Mouse (Mus musculus) erythroblast, embryonic 14.5 days (primary cell): ENCODE measurements around the gene Tmem247. TPM values are rescaled to one million over a fixed set of nuclear protein-coding genes. Genes with fewer than 3 reads are reported as not detected.

ENCODE experiments used
- H3K27me3 ChIP-seq: 2 replicates; pipeline ENCODE4 v1.6.1; 2012; ENCODE audit warnings: inconsistent platforms; ENCODE audit not compliant: control insufficient read depth
- H3K36me3 ChIP-seq: 2 replicates; pipeline ENCODE4 v1.6.1; 2012; ENCODE audit warnings: mild to moderate bottlenecking, inconsistent platforms; ENCODE audit not compliant: control insufficient read depth
- H3K4me1 ChIP-seq: 2 replicates; pipeline ENCODE4 v1.6.1; 2012; ENCODE audit warnings: inconsistent platforms; ENCODE audit not compliant: control insufficient read depth
- H3K4me3 ChIP-seq: replicated peaks from 2 replicates; pipeline ENCODE3; 2012; ENCODE audit warnings: moderate library complexity, mild to moderate bottlenecking, inconsistent platforms
- H3K9me3 ChIP-seq: 2 replicates; pipeline ENCODE4 v1.6.1; 2012; ENCODE audit warnings: low read length, inconsistent platforms, mixed read lengths; ENCODE audit not compliant: control insufficient read depth
- GATA1 ChIP-seq: IDR thresholded peaks from 2 replicates; pipeline ENCODE4 v1.6.1; 2012; ENCODE audit warnings: low read length, inconsistent platforms, mixed read lengths
- TAL1 ChIP-seq: IDR thresholded peaks from 3 replicates; pipeline ENCODE4 v1.6.1; 2012; ENCODE audit warnings: low read length, inconsistent platforms, mixed read lengths
- polyA plus RNA-seq: library from polyadenylated mRNA; stranded (reverse); fragments of >175 nt; gene quantifications from 2 replicates; pipeline ENCODE4 v1.2.3, GENCODE M21; 2012

Tmem247 gene
- polyA plus RNA-seq, 1 experiment: not detected

GRCm38 (mm10) chr17:86899821-86900220 is 17.3 kb upstream of the Tmem247 start:
- Histone ChIP-seq H3K9me3 (no peaks in the 10 kb centered on the region; the same call in 1 of the 2 replicates), H3K27me3 (no peaks in the 10 kb centered on the region; the same call in 1 of the 2 replicates), H3K4me1 (no peaks in the 10 kb centered on the region), H3K4me3 (no peak overlapping the region), H3K36me3 (no peaks in the 10 kb centered on the region)
- TF ChIP-seq TAL1 (no peak), GATA1 (no peak)

- Histone ChIP-seq H3K27me3 (no peaks in the 10 kb centered on the region; the same call in 1 of the 2 replicates), H3K9me3 (no peaks in the 10 kb centered on the region; the same call in 1 of the 2 replicates), H3K36me3 (no peaks in the 10 kb centered on the region), H3K4me3 (no peak overlapping the region), H3K4me1 (no peaks in the 10 kb centered on the region)
- TF ChIP-seq TAL1: no peak
- TF ChIP-seq GATA1: no peak
These were observed 16.6 kb upstream of the Tmem247 start for GRCm38 (mm10) chr17:86900564-86900963.

- TF ChIP-seq GATA1 (no peak), TAL1 (no peak)
- no peaks in the 10 kb centered on the region; the same call in 1 of the 2 replicates for H3K27me3 ChIP-seq
- H3K4me1 ChIP-seq: no peaks in the 10 kb centered on the region
These were observed 14.6 kb upstream of the Tmem247 start for GRCm38 (mm10) chr17:86902399-86903067.

GRCm38 (mm10) chr17:86903596-86903995 is 13.6 kb upstream of the Tmem247 start:
- Histone ChIP-seq H3K36me3 (no peaks in the 10 kb centered on the region), H3K27me3 (no peaks in the 10 kb centered on the region; the same call in 1 of the 2 replicates), H3K4me1 (no peaks in the 10 kb centered on the region), H3K9me3 (no peaks in the 10 kb centered on the region), H3K4me3 (no peak overlapping the region)
- TF ChIP-seq TAL1: no peak
- TF ChIP-seq GATA1: no peak

More at GRCm38 (mm10) chr17:86902399-86903067, 14.6 kb upstream of the Tmem247 start:
- Histone ChIP-seq H3K4me3 (no peak overlapping the region), H3K36me3 (no peaks in the 10 kb centered on the region), H3K9me3 (no peaks in the 10 kb centered on the region)

- no peaks in the 10 kb centered on the region for H3K4me1 ChIP-seq
- H3K27me3 ChIP-seq: no peaks in the 10 kb centered on the region; the same call in 1 of the 2 replicates
- no peak for TF ChIP-seq GATA1
- TF ChIP-seq TAL1: no peak
- no peak overlapping the region for H3K4me3 ChIP-seq
- H3K36me3 ChIP-seq: no peaks in the 10 kb centered on the region
- no peaks in the 10 kb centered on the region for H3K9me3 ChIP-seq
These were observed 12.9 kb upstream of the Tmem247 start for GRCm38 (mm10) chr17:86904206-86904605.

- Histone ChIP-seq H3K27me3 (no peaks in the 10 kb centered on the region; the same call in 1 of the 2 replicates), H3K36me3 (no peaks in the 10 kb centered on the region), H3K4me3 (no peak overlapping the region), H3K9me3 (no peaks in the 10 kb centered on the region), H3K4me1 (no peaks in the 10 kb centered on the region)
- TF ChIP-seq GATA1 (no peak), TAL1 (no peak)
These were observed 11.6 kb upstream of the Tmem247 start for GRCm38 (mm10) chr17:86905297-86906135.

GRCm38 (mm10) chr17:86906136-86906461 is 11.0 kb upstream of the Tmem247 start:
- Histone ChIP-seq H3K4me3 (no peak overlapping the region), H3K27me3 (no peaks in the 10 kb centered on the region; the same call in 1 of the 2 replicates), H3K4me1 (no peaks in the 10 kb centered on the region), H3K9me3 (no peaks in the 10 kb centered on the region), H3K36me3 (no peaks in the 10 kb centered on the region)
- no peak for TF ChIP-seq TAL1
- TF ChIP-seq GATA1: no peak

- H3K27me3 ChIP-seq: no peaks in the 10 kb centered on the region; the same call in 1 of the 2 replicates
- H3K9me3 ChIP-seq: no peaks in the 10 kb centered on the region
- no peaks in the 10 kb centered on the region for H3K36me3 ChIP-seq
- TF ChIP-seq GATA1 (no peak), TAL1 (no peak)
- H3K4me1 ChIP-seq: no peaks in the 10 kb centered on the region
- H3K4me3 ChIP-seq: no peak overlapping the region
These were observed 10.5 kb upstream of the Tmem247 start for GRCm38 (mm10) chr17:86906601-86907000.

GRCm38 (mm10) chr17:86907092-86907491 is 10.1 kb upstream of the Tmem247 start:
- Histone ChIP-seq H3K27me3 (no peaks in the 10 kb centered on the region; the same call in 1 of the 2 replicates), H3K4me1 (no peaks in the 10 kb centered on the region), H3K9me3 (no peaks in the 10 kb centered on the region), H3K4me3 (no peak overlapping the region), H3K36me3 (no peaks in the 10 kb centered on the region)
- TF ChIP-seq GATA1: no peak
- TF ChIP-seq TAL1: no peak
